Mouse (Mus musculus): ENCODE results near the gene Lrp5. TPM values are rescaled to one million over a fixed set of nuclear protein-coding genes. Genes with fewer than 3 reads are reported as not detected.

Gene Lrp5
- polyA plus RNA-seq (2014; fragmentation: Illumina TruSeq; extraction: RNeasy Lipid Tissue Mini Kit (QIAGEN cat#74804); ENCODE audit: low read depth, low replicate concordance), result 50.7 TPM

GRCm38 (mm10) chr19:3686215-3686894 is at the start of gene Lrp5:
Gene Lrp5 (minus strand): TSS chr19:3686564.

GRCm38 (mm10) chr19:3708078-3709012 is 22.0 kb upstream of the Lrp5 start, which contains the start of gene 1810055G02Rik:
Gene 1810055G02Rik (plus strand): TSS chr19:3708293.

GRCm38 (mm10) chr19:3575632-3576384 is 110.6 kb downstream of the Lrp5 start, which contains the start of gene Ppp6r3:
Gene Ppp6r3 (minus strand): TSS chr19:3575749.

Other genes with a start within 250 kb of the Lrp5 start
- gene Ppp6r3, start 110.8 kb downstream of the Lrp5 start, polyA plus RNA-seq (2014; fragmentation: Illumina TruSeq; extraction: RNeasy Lipid Tissue Mini Kit (QIAGEN cat#74804); ENCODE audit: low read depth, low replicate concordance), result 47.0 TPM
- 23.8 TPM for gene 1810055G02Rik, start 21.7 kb upstream of the Lrp5 start, polyA plus RNA-seq (2014; fragmentation: Illumina TruSeq; extraction: RNeasy Lipid Tissue Mini Kit (QIAGEN cat#74804); ENCODE audit: low read depth, low replicate concordance)
- gene Kmt5b, start 80.9 kb upstream of the Lrp5 start, polyA plus RNA-seq (2014; fragmentation: Illumina TruSeq; extraction: RNeasy Lipid Tissue Mini Kit (QIAGEN cat#74804); ENCODE audit: low read depth, low replicate concordance), result 34.3 TPM
- gene Chka, start 165.2 kb upstream of the Lrp5 start, polyA plus RNA-seq (2014; fragmentation: Illumina TruSeq; extraction: RNeasy Lipid Tissue Mini Kit (QIAGEN cat#74804); ENCODE audit: low read depth, low replicate concordance), result 57.2 TPM
- gene Tcirg1, start 220.6 kb upstream of the Lrp5 start, polyA plus RNA-seq (2014; fragmentation: Illumina TruSeq; extraction: RNeasy Lipid Tissue Mini Kit (QIAGEN cat#74804); ENCODE audit: low read depth, low replicate concordance), result 33.4 TPM
- 112 TPM for gene Ndufs8, start 226.2 kb upstream of the Lrp5 start, polyA plus RNA-seq (2014; fragmentation: Illumina TruSeq; extraction: RNeasy Lipid Tissue Mini Kit (QIAGEN cat#74804); ENCODE audit: low read depth, low replicate concordance)
- gene Aldh3b1, start 243.2 kb upstream of the Lrp5 start, polyA plus RNA-seq (2014; fragmentation: Illumina TruSeq; extraction: RNeasy Lipid Tissue Mini Kit (QIAGEN cat#74804); ENCODE audit: low read depth, low replicate concordance), result 8.3 TPM
- 55.5 TPM for gene Unc93b1, start 248.6 kb upstream of the Lrp5 start, polyA plus RNA-seq (2014; fragmentation: Illumina TruSeq; extraction: RNeasy Lipid Tissue Mini Kit (QIAGEN cat#74804); ENCODE audit: low read depth, low replicate concordance)

All from adipose tissue, adult 10 weeks (tissue).